Mouse (Mus musculus) ES-E14 (cell line): ENCODE results near the gene Hmgb2. TPM values are rescaled to one million over a fixed set of nuclear protein-coding genes. Genes with fewer than 3 reads are reported as not detected.

ENCODE experiments used
- DNase-seq: peaks from one replicate; pipeline ENCODE4 v3.0.0-alpha.2; 2013; ENCODE audit warnings: low read depth, low spot score
- H3K27ac ChIP-seq: 2 replicates; pipeline ENCODE4 v1.5.1; 2012; ENCODE audit warnings: low read depth, mild to moderate bottlenecking, low read length, moderate library complexity, mixed read lengths; ENCODE audit not compliant: poor library complexity, insufficient read depth, severe bottlenecking
- H3K36me3 ChIP-seq: 2 replicates; pipeline ENCODE4 v1.6.1; 2012; ENCODE audit warnings: mild to moderate bottlenecking, low read length, moderate library complexity, mixed read lengths; ENCODE audit not compliant: control insufficient read depth, poor library complexity, insufficient read depth, severe bottlenecking
- H3K4me1 ChIP-seq, 2 experiments: fragments of 150-350 bp in 1 of 2; sonication (generic) in 1 of 2; 2 replicates each; pipeline ENCODE4 v1.6.1; 2012; ENCODE audit warnings: low read length in 2 of 2, mild to moderate bottlenecking in 1 of 2, mixed read lengths in 1 of 2; ENCODE audit not compliant: control insufficient read depth in 2 of 2, insufficient read depth in 2 of 2, poor library complexity in 1 of 2
- H3K4me3 ChIP-seq, 2 experiments: fragments of 150-350 bp in 1 of 2; sonication (generic) in 1 of 2; 2 replicates each; pipeline ENCODE4 v1.5.1; 2012; ENCODE audit warnings: low read length in 2 of 2, low read depth in 1 of 2, mild to moderate bottlenecking in 1 of 2, mixed read lengths in 1 of 2; ENCODE audit not compliant: insufficient read depth in 1 of 2, poor library complexity in 1 of 2, severe bottlenecking in 1 of 2
- H3K9ac ChIP-seq: 2 replicates; pipeline ENCODE4 v1.6.1; 2012; ENCODE audit warnings: low read depth, mild to moderate bottlenecking, low read length, mixed read lengths; ENCODE audit not compliant: poor library complexity, insufficient read depth, severe bottlenecking
- H3K9me3 ChIP-seq: fragments of 150-350 bp; sonication (generic); 2 replicates; pipeline ENCODE4 v1.6.1; 2012; ENCODE audit warnings: low read depth, mild to moderate bottlenecking, low read length; ENCODE audit not compliant: control insufficient read depth, insufficient read depth
- CHD2 ChIP-seq: IDR thresholded peaks from 2 replicates; pipeline ENCODE4 v1.6.1; 2014; ENCODE audit warnings: mild to moderate bottlenecking, low read depth, low read length, inconsistent platforms
- HCFC1 ChIP-seq: IDR thresholded peaks from 2 replicates; pipeline ENCODE4 v1.6.1; 2012; ENCODE audit warnings: low read length, inconsistent platforms, borderline replicate concordance; ENCODE audit not compliant: insufficient read depth
- MAFK ChIP-seq: IDR thresholded peaks from 2 replicates; pipeline ENCODE4 v1.6.1; 2014; ENCODE audit warnings: mild to moderate bottlenecking, low read depth, low read length, inconsistent platforms; ENCODE audit not compliant: insufficient read depth
- ZC3H11A ChIP-seq: IDR thresholded peaks from 2 replicates; pipeline ENCODE4 v1.6.1; 2012; ENCODE audit warnings: low read depth, mild to moderate bottlenecking, inconsistent platforms, low read length, borderline replicate concordance
- ZNF384 ChIP-seq: IDR thresholded peaks from 2 replicates; pipeline ENCODE4 v1.6.1; 2012; ENCODE audit warnings: low read depth, low read length, inconsistent platforms
- in situ Hi-C, 2 experiments: fragments of 600-800 bp; cut with MboI; formaldehyde crosslinking; loops; one replicate each; pipeline ENCODE4 v1.15.1; 2025; ENCODE audit warnings: low sequenced_read_pairs in 2 of 2, inconsistent platforms in 1 of 2; ENCODE audit not compliant: unreplicated experiment in 2 of 2
- total RNA-seq: library from RNA; depleted of rRNA; stranded (reverse); fragments of 300-350 nt; gene quantifications from 2 replicates; pipeline ENCODE4 v1.2.3, GENCODE M21; 2012

The Hmgb2 gene
- total RNA-seq, 1 experiment = 190 TPM

GRCm38 (mm10) chr8:57552102-57553032 is 40.7 kb downstream of the Hmgb2 start:
- TF ChIP-seq CHD2 = no peak
- no peak for TF ChIP-seq ZC3H11A
- no peak for TF ChIP-seq ZNF384
- no peak overlapping the region for H3K9ac ChIP-seq
- no peak for DNase-seq
- no peaks in the 10 kb centered on the region for H3K36me3 ChIP-seq
- no peak overlapping the region for H3K27ac ChIP-seq
- no peaks in the 10 kb centered on the region for H3K4me1 ChIP-seq
- in situ Hi-C loops = no loop called here
- H3K9me3 ChIP-seq = no peaks in the 10 kb centered on the region
- no peak overlapping the region for H3K4me3 ChIP-seq

GRCm38 (mm10) chr8:57560926-57561325 is 49.2 kb downstream of the Hmgb2 start:
- H3K4me1 ChIP-seq = no peaks in the 10 kb centered on the region
- TF ChIP-seq ZC3H11A = no peak
- no peak for TF ChIP-seq CHD2
- no peak for TF ChIP-seq MAFK
- TF ChIP-seq ZNF384 = no peak
- TF ChIP-seq HCFC1 = no peak
- H3K4me3 ChIP-seq = no peak overlapping the region
- DNase-seq = no peak
- no peaks in the 10 kb centered on the region for H3K36me3 ChIP-seq
- in situ Hi-C loops = no loop called here
- no peak overlapping the region for H3K9ac ChIP-seq
- H3K9me3 ChIP-seq = no peaks in the 10 kb centered on the region
- no peak overlapping the region for H3K27ac ChIP-seq

- no peak for TF ChIP-seq MAFK
- TF ChIP-seq HCFC1 = no peak
- no peak for TF ChIP-seq ZC3H11A
- TF ChIP-seq CHD2 = no peak
- no peak for TF ChIP-seq ZNF384
- Histone ChIP-seq H3K27ac (no peak overlapping the region), H3K36me3 (no peaks in the 10 kb centered on the region), H3K4me1 (no peaks in the 10 kb centered on the region), H3K9ac (no peak overlapping the region), H3K9me3 (no peaks in the 10 kb centered on the region), H3K4me3 (no peak overlapping the region)
- in situ Hi-C loops = no loop called here
- no peak for DNase-seq
Measured at GRCm38 (mm10) chr8:57562741-57563140, 51.0 kb downstream of the Hmgb2 start.

- in situ Hi-C loops = no loop called here
- Histone ChIP-seq H3K36me3 (no peaks in the 10 kb centered on the region), H3K9ac (no peak overlapping the region), H3K27ac (no peak overlapping the region), H3K4me1 (no peaks in the 10 kb centered on the region), H3K4me3 (no peak overlapping the region), H3K9me3 (no peaks in the 10 kb centered on the region)
- DNase-seq = no peak
- TF ChIP-seq ZC3H11A (no peak), HCFC1 (no peak), MAFK (no peak), ZNF384 (no peak), CHD2 (no peak)
Measured at GRCm38 (mm10) chr8:57563726-57564125, 52.0 kb downstream of the Hmgb2 start.
